Mouse (Mus musculus) liver, postnatal 0 days (tissue): ENCODE measurements around the gene Smtn.

Source experiments
- CTCF ChIP-seq: sonication (generic); IDR thresholded peaks from 2 replicates; pipeline ENCODE4 v1.5.1; 2016; ENCODE audit warnings: antibody characterized with exemption, low read depth
- EP300 ChIP-seq: IDR thresholded peaks from 2 replicates; pipeline ENCODE4 v1.6.1; 2016; ENCODE audit warnings: antibody characterized with exemption, low read depth, mild to moderate bottlenecking

DNA sequence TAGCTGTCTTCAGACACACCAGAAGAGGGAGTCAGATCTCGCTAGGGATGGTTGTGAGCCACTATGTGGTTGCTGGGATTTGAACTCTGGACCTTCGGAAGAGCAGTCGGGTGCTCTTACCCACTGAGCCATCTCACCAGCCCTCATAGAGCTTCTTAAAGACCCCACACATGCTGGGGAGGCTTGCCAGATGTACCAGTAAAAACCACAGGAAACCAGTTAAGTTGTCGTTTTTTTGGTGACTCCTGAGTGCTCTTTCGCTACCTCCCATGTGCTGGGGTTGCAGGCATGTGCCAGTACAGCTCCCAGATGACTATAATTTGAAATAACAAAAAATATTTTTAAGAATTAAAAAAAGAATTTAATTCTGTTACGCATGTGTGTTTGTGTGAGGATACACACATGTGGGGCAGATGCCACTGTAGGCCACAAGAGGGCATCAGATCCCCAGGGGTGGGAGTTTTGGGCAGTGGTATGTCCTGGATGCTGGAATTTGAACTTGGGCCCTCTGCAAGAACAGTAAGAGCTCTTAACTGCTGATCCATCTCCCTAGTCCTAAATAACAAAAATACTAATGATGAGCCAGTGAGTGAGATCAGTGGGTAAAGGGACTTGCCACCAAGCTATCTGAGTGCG is 65.8 kb downstream of the Smtn start:
- TF ChIP-seq EP300 = no peak
- TF ChIP-seq CTCF = peak; percentile 73
